Mouse (Mus musculus) kidney, postnatal 0 days (tissue): ENCODE measurements around the gene Got1. TPM values are rescaled to one million over a fixed set of nuclear protein-coding genes. Genes with fewer than 3 reads are reported as not detected.

ENCODE experiments used
- ATAC-seq: fragments of 200-750 bp; cut with Nextera tagmentation; replicated peaks from 2 replicates; pipeline ENCODE4 v1.8.0; 2017; ENCODE audit warnings: low read depth, moderate number of reproducible peaks, moderate TSS enrichment, moderate library complexity; ENCODE audit not compliant: low FRiP score
- DNase-seq: peaks from one replicate; pipeline ENCODE4 v3.0.0-alpha.2; 2016; ENCODE audit warnings: low spot score
- H3K27ac ChIP-seq: fragments of 300-500 bp; sonication (generic); 2 replicates; pipeline ENCODE4 v1.5.1; 2014; ENCODE audit warnings: mild to moderate bottlenecking
- H3K27me3 ChIP-seq: fragments of 300-500 bp; sonication (generic); 2 replicates; pipeline ENCODE4 v1.6.1; 2014; ENCODE audit warnings: low read length, mixed read lengths; ENCODE audit not compliant: insufficient read depth
- H3K36me3 ChIP-seq: fragments of 300-500 bp; sonication (generic); 2 replicates; pipeline ENCODE4 v1.6.1; 2014; ENCODE audit warnings: low read length, mixed read lengths; ENCODE audit not compliant: insufficient read depth
- H3K4me1 ChIP-seq: fragments of 300-500 bp; sonication (generic); replicated peaks from 2 replicates; pipeline ENCODE4 v1.6.1; 2014; ENCODE audit warnings: antibody characterized with exemption, low read length, mixed read lengths; ENCODE audit not compliant: insufficient read depth
- H3K4me2 ChIP-seq: fragments of 300-500 bp; sonication (generic); 2 replicates; pipeline ENCODE4 v1.6.1; 2014; ENCODE audit warnings: mild to moderate bottlenecking, low read length, moderate library complexity, mixed read lengths
- H3K4me3 ChIP-seq: fragments of 300-500 bp; sonication (generic); replicated peaks from 2 replicates; pipeline ENCODE4 v1.5.1; 2014; ENCODE audit warnings: low read depth, low read length
- H3K9ac ChIP-seq: fragments of 300-500 bp; sonication (generic); 2 replicates; pipeline ENCODE4 v1.6.1; 2014; ENCODE audit warnings: low read depth, low read length
- H3K9me3 ChIP-seq: fragments of 300-500 bp; sonication (generic); replicated peaks from 2 replicates; pipeline ENCODE4 v1.6.1; 2016; ENCODE audit warnings: low read length, inconsistent platforms, mixed read lengths
- CTCF ChIP-seq: IDR thresholded peaks from 2 replicates; pipeline ENCODE4 v1.5.1; 2016; ENCODE audit warnings: antibody characterized with exemption, low read depth, mild to moderate bottlenecking, moderate library complexity
- WGBS: fragments of 180-500 bp; shearing (Covaris S2); extraction: QIAGEN DNeasy Blood & Tissue Kit; methylation state at CpG from one replicate; pipeline ENCODE4 v1.1.7; 2014; 5-methylcytosine and 5-hydroxymethylcytosine counted together
- polyA plus RNA-seq: library from polyadenylated mRNA; unstranded; fragments of >200 nt; fragmentation: Nextera tagmentation; extraction: Ambion mirVana; gene quantifications from 2 replicates; pipeline ENCODE4 v1.2.1, GENCODE M21; 2015

Gene Got1
- 86.6 and 93.6 TPM in 2 replicates for polyA plus RNA-seq

GRCm38 (mm10) chr19:43524187-43525103 lies at the start of gene Got1:
Got1 (minus strand) TSS chr19:43524605.
- H3K4me3 ChIP-seq = peak within 1 kb of the TSS; percentile 40
- peak within 1 kb of the TSS; percentile 72 for H3K4me2 ChIP-seq
- H3K36me3 ChIP-seq = no peaks in the 10 kb centered on the region
- no peaks in the 10 kb centered on the region for H3K9me3 ChIP-seq
- TF ChIP-seq CTCF = no peak
- ATAC-seq (peak; percentile 99), DNase-seq (peak; percentile 99)
- H3K27ac ChIP-seq = peak within 1 kb of the TSS; percentile 76
- peak within 1 kb of the TSS; percentile 61 for H3K9ac ChIP-seq
- no peaks in the 10 kb centered on the region for H3K27me3 ChIP-seq
- H3K4me1 ChIP-seq = peaks cover 9% of the 10 kb centered on the region
- WGBS = under 1% methylated on average over 58 of the region's 58 CpGs

DNA sequence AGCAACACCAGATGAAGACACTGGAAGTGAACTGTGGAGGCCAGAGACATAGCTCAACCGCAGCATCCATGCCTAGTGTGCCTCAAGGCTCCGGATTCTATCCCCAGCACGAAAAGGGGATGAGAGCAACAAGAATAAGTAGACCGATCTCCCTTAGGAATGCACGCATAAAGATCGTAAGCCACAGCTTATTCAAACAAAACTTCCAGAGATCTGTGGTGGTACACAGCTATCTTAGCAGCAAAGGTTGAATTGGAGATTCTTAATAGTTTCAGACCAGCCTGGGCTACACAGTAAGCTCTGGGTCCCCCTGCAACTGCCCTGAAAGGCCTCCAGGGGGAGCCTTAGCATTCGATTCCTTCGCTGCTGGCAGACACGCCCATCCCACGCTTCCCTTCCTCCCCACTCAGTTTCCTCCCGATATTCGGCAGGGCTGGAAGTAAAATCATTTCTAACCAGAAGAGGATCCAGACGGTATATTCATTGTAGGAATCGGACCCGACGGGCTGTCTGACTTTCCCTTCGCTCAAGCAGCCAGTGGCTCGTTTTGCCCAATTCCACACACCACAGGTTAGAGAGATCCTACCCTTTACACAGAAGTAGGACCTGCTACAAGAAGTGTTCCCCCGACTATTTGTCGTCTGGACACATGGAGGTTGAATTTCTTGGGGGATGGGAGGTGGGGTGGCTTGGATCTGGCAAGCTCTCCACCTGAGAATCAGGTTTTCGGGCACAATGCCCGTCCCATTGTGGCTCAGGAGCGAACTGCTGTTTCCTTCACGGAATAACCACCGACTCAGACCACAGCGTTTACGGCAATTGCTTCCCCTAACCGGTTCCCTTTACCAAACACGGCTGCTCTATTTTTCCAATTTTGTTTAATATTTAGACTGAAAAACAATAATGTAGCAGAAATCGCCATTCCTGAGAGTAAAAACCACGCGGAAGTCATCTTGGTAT lies 46.7 kb upstream of the Got1 start:
- H3K27me3 ChIP-seq = peaks cover 25% of the 10 kb centered on the region
- peak; percentile 82 for TF ChIP-seq CTCF
- WGBS = 13% methylated on average over 32 of the region's 32 CpGs
- ATAC-seq (no peak), DNase-seq (peak; percentile 88)
- peak overlapping the region; percentile 58 for H3K4me2 ChIP-seq
- H3K4me3 ChIP-seq = peak overlapping the region; percentile 29
- H3K36me3 ChIP-seq = no peaks in the 10 kb centered on the region
- H3K9ac ChIP-seq = no peak overlapping the region
- no peaks in the 10 kb centered on the region for H3K4me1 ChIP-seq
- no peaks in the 10 kb centered on the region for H3K9me3 ChIP-seq
- H3K27ac ChIP-seq = no peak overlapping the region

DNA sequence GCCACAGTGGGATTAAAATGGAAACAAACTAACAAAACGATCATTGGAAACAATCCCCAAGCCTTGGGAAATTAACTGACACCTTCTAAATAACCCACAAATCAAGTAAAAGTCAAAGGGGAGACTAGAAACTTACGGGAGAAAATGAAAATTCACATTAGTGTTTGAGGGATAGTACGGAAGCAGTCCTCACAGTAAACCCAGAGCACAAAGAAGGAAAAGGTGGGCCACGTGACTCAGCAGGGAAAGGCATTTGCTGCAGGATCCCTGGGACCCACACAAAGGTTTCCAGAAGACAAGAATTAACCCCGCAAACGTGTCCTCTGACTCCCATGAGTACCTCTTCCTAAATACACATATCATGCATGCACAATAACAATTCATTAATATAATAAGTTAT lies 44.7 kb upstream of the Got1 start:
- no peaks in the 10 kb centered on the region for H3K36me3 ChIP-seq
- 52% methylated on average over 6 of the region's 6 CpGs for WGBS
- H3K27me3 ChIP-seq = peaks cover 21% of the 10 kb centered on the region
- no peak for DNase-seq
- H3K27ac ChIP-seq = no peak overlapping the region
- no peak for ATAC-seq
- no peak for TF ChIP-seq CTCF
- no peak overlapping the region for H3K4me3 ChIP-seq
- no peaks in the 10 kb centered on the region for H3K4me1 ChIP-seq
- H3K4me2 ChIP-seq = no peak overlapping the region
- H3K9me3 ChIP-seq = no peaks in the 10 kb centered on the region
- H3K9ac ChIP-seq = no peak overlapping the region

GRCm38 (mm10) chr19:43568298-43568697 lies 43.9 kb upstream of the Got1 start:
- 56% methylated on average over 9 of the region's 9 CpGs for WGBS
- Histone ChIP-seq H3K36me3 (no peaks in the 10 kb centered on the region), H3K4me2 (no peak overlapping the region), H3K27me3 (peaks cover 16% of the 10 kb centered on the region), H3K4me3 (no peak overlapping the region), H3K27ac (no peak overlapping the region), H3K9me3 (no peaks in the 10 kb centered on the region), H3K4me1 (no peaks in the 10 kb centered on the region), H3K9ac (no peak overlapping the region)
- DNase-seq = no peak
- TF ChIP-seq CTCF = peak; percentile 32; the same call in 1 of the 2 replicates
- no peak for ATAC-seq

- H3K27ac ChIP-seq = no peak overlapping the region
- TF ChIP-seq CTCF = no peak
- ATAC-seq = no peak
Observed at GRCm38 (mm10) chr19:43563166-43563565, 38.8 kb upstream of the Got1 start.

GRCm38 (mm10) chr19:43561841-43562240 lies 37.4 kb upstream of the Got1 start:
- Histone ChIP-seq H3K27ac (no peak overlapping the region), H3K27me3 (no peaks in the 10 kb centered on the region), H3K4me2 (no peak overlapping the region), H3K4me3 (no peak overlapping the region), H3K36me3 (no peaks in the 10 kb centered on the region), H3K9ac (no peak overlapping the region), H3K9me3 (no peaks in the 10 kb centered on the region), H3K4me1 (no peaks in the 10 kb centered on the region)
- no peak for TF ChIP-seq CTCF
- WGBS = 85% methylated on average over 4 of the region's 4 CpGs
- ATAC-seq = no peak
- DNase-seq = no peak

More at GRCm38 (mm10) chr19:43563166-43563565, 38.8 kb upstream of the Got1 start:
- H3K27me3 ChIP-seq = no peaks in the 10 kb centered on the region
- WGBS = 62% methylated on average over 5 of the region's 5 CpGs
- no peak for DNase-seq
- H3K4me2 ChIP-seq = no peak overlapping the region
- no peaks in the 10 kb centered on the region for H3K9me3 ChIP-seq
- no peaks in the 10 kb centered on the region for H3K36me3 ChIP-seq
- H3K4me3 ChIP-seq = no peak overlapping the region
- no peaks in the 10 kb centered on the region for H3K4me1 ChIP-seq
- H3K9ac ChIP-seq = no peak overlapping the region
